Mouse (Mus musculus) lung, adult 18-20 months (tissue): Measurements from ENCODE around the gene Srpx2.

Experiments used
- DNase-seq, 2 experiments: peaks; one replicate each; pipeline ENCODE4 v3.0.0; 2022; ENCODE audit warnings: mixed read lengths in 2 of 2

Gene Srpx2

DNA sequence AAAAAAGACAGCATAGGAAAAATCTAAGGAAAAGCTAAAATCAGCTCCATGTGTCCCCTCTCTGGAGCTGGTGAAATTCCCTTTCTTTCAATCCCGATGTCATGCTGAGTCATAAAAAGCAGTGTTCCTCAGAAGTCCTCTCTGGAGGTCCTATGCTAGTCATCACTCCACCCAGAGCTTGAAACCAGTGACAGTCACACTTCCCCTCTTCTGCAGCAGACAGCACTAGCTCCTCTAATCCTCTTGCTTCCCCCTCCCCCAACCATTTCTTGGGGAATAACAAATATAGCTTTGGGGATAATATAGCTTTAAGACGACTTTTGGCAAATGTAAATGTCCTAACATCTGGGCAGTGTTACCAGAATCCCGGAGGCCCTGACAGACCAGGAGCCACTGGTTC lies at the start of gene Srpx2:
TSS of gene Srpx2 (plus strand) at position 166 of the 400 bp plus-strand sequence.
- no peak for DNase-seq

DNA sequence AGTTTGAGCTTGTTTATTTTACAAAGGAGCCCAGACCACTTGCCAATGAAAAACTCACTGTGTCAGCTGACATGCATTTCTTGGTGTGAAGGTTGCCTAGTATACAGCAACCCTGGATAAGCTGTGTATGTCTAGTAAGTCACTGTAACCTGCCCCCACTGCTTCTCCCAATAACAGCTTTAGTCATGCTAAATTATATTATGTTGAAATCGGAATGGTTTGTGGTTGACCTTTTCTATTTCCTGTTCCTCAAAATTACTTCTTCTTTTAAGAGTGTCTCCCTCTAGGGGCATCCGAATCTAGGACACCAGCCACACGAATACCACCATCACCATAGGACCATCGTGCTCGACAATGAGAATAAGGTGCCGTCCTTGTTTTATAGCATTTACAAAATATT lies 38.5 kb upstream of the Srpx2 start:
- DNase-seq = no peak

DNA sequence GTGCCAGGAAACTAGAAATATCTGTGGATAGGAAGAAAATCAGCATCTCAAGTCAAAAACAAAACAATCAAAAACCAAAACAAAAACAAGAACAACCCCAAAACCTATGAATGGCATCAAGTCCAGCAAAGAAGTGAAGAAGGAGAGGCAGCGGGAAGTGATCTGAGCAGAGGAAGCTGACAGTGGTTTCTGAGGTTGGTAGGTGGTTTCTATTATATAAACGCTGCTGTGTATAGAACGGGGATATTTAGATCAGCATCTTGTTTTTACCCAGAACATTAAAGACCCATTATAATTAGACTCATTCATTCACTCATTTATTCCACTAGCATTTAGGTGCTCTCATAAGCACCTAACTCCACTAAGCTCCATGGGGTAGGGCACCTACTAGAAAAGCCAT lies 20.9 kb upstream of the Srpx2 start:
- no peak for DNase-seq

DNA sequence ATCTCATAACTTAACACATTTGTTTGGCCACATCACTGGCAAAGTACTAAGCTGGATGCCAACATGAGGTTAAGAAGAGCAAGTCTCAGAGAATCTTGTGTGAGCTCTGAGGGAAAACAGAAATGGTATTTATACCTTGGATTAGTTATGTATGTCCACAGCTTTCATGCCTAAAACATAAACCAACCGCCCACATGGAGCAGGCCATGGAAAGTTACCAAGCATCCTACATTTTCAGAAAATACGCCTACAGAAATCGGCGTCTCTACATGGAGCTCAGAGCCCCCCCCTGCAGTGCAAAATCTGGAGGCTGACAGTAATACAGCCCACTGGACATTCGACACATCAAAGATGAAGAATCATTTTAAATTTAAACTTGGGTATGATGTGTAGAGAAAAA lies 20.1 kb upstream of the Srpx2 start:
- no peak for DNase-seq

DNA sequence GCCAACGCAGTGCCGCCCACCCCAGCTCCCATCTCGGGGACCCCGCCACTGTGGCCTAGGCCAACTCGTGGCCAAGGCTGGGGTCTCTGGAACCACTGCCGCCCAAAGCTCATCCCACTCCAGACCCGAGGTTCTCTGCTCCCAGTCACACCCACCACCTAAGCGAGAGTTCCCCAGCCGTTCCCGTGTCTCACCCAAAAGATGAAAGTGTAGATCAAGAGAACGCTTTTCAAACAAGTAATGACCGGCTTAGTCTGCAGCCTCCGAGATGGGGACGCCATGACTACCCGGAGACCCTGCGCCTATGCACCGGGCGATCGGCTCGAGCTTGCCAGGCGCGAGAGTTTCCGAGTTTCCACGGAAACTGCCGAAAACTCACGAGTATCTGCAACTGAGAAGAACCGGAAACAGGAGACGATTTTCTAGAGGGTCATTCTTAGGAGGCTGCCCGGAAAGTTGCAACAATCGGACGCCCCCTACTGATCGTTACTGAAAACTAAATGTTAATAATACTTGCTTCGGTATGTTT lies 10.1 kb upstream of the Srpx2 start, which contains the start of gene Tspan6:
TSS of gene Tspan6 (minus strand) at position 416 of the 529 bp plus-strand sequence.
- DNase-seq = peak; percentile 57 to 67

DNA sequence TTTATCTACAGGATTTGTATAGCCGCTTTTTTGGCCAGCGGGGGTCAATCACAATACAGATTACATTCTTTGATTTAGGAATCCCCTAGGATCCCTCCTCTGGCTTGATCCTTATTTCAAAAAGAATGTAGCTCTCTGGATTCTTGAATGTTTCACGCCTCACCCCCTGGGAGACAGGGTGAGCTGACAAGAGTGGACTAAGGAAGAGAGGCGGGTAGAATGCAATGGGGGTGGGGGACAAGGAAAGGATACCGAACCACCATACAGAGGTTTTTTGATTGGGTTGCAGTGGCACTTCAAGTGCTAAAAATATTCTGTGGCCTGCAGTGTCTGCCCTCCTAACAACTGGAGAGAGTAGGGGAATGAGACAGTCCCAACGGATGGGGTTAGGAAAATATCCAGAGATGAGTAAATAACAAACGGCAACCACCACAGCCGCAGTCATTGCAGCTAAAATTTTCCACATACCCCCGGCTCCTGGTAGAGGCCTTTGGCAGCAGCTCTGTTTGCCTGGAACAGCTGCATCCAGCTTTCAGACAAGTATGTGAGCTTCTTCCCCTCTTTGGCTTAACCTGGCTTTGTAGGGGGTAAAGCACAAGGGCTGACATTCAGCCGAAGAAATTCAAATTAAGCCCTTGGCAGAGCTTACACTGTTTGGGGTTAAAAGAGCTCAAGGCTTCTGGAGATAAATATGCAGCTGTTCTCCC lies 3.3 kb downstream of the Srpx2 start:
- peak; percentile 11 to 21 for DNase-seq

DNA sequence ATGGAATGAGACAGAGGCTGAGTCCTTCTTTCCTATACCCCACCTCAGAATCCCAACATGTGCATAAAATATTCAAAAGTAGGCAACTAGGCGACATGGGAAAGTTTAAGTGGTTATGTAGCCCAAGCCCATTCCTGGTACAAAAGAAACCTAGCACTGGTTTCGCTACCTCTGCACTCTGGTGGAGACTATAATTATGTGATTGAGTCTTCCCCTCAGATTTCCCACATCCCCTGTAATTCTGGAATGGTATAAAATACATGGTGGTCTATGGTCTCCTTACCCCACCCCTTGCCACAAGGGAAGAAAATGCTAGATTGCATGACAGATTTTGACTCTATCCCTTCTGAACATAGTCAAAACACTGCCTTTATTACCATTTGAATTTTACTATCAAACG lies 4.8 kb downstream of the Srpx2 start:
- no peak for DNase-seq

DNA sequence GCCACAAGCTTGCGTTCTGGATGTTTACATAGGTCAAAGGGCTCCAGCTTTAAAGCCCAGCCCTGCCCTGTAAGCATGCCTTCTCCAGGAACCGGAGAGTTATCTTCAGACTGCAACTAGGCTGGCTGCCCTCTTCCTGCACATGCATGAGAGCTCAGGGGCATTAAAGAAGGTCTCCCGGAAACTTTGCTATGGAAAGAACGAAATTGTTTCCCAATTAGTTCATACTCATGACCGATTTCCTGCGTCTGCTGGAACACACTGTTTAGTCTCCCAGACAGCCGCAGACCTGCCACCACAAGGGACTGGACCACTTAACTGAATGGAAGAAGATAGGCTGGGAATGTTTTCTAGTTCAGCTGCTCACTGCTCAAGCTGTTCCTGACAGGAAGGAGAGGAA lies 6.0 kb downstream of the Srpx2 start:
- DNase-seq = no peak

DNA sequence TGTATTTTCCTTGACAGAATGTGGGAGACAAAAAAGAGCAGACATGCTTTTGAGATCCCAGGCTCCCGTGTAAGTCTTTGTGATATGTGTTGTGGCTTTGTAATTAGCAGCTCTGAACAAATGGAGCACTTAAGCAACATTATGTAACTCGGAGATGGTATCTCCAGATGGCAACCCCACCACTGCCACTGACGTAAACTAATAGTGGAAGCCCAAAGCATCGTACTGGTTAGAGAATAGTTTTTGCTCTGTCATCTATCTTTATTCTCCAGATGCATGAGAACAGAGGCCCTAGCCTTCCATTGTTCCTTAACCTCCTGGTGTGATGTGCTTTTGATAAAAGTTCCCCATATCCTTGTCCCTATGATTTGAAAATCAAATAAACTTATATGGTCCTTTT lies 13.0 kb downstream of the Srpx2 start:
- no peak for DNase-seq

DNA sequence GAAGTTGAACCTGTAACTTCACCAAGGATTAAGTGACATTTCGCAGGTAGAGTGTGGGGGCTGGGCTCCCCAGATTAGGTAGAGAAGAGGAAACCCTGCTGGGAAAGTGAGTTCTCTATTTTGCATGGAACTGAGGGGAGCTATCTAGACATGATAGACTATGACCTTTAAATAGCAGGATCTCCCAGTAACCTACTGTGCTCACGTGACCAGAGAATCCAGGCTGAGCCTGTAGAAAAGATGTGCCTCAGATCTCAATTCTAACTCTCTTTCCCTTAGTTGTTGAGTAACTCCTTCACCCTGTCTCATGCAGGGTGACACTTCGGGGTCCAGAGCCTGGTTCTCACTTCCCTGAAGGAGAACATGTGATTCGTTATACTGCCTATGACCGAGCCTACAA lies 18.5 kb downstream of the Srpx2 start:
- DNase-seq = no peak

DNA sequence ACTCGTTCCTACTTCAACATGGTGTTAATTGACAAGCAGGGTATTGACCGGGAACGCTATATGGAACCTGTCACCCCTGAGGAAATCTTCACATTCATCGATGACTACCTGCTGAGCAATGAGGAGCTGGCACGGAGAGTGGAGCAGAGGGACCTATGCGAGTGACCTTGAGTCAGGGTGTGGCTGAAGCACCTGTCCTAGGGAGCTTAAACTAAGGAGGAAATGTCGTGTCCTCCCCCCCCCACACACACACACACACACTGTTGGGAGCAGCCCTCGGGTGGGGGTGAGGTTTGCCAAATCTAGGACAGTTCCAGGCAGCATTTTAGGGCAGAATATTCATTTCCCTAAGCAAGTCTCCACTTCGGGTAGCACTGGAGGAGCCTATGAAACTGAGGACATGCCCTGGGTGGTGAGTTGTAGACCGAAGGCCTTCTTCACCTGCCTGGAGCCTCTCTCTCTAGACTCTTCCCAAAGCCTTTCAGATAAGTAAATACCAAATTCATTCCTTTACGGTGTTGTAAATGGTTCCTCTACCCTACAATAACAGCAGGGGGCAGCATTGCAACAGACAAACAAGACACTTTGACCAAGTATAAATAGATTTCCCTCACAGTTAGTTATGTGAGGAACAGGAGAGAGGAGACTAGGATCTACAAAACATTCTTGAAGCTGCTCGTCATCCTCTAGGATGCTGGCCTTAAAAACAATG lies 23.2 kb downstream of the Srpx2 start:
- DNase-seq = peak in 1 of 2 experiments; percentile 33

DNA sequence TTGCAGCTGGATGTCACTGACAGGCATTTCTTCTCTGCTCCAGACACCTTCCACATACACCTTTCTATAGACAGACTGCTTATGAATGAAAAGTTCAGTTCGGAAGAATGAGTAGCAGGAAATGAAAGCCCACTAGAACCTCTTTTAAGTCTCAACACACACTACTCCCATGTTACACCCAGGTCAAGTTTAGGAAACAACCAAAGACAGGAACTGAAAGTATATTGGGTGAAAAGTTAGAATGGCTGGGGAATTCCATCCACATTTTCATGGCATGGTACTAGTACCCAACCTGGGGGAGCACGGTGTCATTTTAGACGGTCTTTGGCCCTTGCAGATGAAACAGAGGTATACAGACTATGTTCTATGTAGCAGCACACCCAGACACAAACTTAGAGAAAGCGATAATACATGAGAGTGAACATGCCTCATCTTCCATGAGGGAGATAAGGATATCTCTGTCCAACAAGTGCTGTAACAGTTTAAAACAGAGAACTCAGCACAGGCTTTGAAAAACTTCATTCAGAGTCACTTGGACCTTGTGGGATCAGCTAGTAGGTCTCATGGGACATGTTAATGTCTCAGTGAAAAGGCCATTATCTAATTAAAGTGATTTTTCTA lies 28.5 kb downstream of the Srpx2 start:
- no peak for DNase-seq

DNA sequence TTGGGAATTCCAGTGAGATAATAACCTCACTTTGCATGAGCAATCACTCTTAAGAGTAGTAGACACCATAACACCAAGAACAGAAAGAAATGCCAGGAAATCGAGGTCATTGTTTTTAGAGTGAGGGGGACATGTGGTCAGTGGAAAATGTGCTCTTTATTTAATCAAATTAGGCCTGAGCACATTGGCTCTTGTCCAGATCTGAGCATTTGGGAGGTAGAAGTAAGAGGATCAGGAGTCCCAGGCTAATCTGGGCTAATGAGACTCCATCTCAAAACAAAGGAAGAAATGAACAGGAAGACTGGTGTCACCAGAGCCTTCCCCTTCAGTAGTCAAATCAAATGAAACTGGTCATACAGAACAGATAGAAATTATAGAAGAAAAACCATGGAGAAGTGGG lies 31.3 kb downstream of the Srpx2 start:
- no peak for DNase-seq

DNA sequence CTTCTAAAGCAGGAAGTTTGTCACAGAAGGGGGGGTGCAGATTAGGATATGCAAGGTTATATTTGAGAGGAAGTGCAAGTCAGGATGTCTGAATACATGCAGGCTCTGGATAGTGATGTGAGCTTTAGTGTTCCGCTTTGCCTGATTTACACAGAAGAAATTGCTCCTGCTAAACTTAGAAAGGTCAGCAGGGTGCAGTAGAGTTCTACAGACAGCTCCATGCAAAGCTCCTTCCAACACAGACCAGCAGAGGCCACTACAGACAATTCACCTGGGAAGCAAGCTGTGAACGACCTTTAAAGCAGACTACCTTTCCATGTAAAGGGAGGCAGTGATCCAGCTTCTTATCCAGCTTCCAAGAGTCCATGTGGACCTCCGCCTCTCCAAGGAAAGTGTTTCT lies 39.2 kb downstream of the Srpx2 start:
- peak; percentile 20 to 51 for DNase-seq

DNA sequence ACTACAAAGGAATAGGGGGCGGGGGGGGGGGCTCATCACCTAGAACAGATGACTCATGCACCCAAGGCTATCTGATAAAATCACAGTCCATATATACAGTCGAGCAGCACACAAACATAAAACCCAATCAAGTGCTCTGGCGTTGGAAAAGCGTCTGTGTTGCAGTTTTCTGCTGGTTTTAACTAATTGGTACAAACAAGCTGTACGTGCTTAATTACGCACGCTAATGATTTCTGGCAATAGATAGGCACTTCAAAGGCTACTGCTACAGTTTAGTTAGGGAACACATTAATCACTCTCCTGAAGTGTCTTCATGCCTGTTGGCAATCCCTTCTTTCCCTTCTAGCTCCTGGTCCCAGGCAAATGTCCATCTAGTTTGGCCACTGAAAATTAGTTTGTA lies 46.4 kb downstream of the Srpx2 start:
- no peak for DNase-seq

DNA sequence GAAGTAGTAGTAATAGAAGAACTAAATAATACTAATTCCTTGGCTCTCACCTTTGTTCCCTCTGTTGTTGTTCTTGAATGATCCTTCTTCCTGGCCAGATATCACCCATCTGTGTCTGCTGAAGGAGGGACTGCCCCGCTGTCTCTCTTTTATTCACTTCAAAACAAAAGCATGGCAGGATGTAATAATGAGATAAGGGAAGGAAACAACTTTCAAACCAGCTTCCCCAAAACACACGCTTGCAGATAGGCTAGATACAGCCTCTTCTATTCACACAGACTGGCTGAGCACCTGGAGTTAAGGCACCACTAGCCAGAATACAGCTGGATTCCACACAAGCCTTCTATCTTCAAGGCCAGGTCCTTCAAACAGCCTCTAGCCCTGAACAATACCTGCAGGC lies 52.4 kb downstream of the Srpx2 start:
- DNase-seq = no peak

DNA sequence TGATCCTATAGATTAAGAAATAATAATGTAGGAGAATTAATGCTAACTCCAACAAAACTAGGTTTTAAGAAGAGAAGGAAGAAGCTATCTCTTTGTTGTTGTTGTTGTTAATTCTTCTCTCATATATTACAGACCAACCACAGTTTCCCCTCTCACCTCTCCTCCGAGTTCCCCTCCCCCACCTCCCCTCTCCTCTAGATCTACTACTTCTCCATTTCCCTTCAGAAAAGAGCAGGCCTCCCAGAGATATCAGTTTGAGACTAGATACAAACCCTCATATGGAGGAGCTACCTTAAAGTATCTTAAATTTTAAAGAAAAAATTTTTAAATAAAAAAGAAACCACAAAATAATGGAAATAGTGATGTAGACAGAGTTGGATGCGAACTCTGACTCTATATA lies 56.4 kb downstream of the Srpx2 start:
- no peak for DNase-seq

DNA sequence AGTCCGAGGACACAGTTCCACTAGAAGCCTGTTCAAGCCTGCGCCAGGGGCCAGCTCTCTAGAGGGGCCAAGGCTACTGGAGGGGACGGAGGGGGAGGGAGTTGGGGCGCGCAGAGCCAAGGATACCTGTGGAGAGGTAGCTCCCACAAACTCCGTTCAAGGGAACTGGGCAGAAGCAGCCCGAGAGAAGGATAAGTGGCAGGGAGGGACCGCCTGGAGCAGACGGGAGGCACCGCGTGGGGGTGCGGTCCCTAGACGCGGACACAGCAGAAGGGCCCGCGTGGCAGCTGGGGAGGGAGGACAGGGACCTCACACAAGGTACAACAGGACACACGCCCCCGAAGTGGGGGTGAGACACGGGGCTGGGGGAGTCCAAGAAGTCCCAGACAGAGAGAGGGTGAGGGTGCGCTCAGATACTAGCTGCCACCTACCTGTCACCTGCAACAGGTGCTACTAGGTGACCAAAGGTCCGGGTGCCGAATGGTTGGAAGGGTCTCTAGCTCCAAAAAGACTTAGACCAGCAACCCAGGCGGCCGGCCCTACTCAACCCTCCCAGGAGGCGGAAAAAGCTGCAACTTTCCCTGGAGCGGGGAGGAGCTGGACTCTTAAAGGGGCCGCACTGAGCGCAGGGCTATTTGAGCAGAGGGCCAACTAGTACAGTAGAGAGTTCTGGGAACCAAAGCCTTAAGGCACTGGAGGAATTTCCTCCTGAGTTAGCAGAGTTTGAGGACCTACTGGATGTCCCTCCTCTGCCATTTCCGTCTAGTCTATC lies 73.2 kb downstream of the Srpx2 start, which contains the start of gene Sytl4:
TSS of gene Sytl4 (minus strand) at position 582 of the 772 bp plus-strand sequence.
- DNase-seq = peak; percentile 13 to 33
